Mouse (Mus musculus): ENCODE results near the gene Wdr93.

Wdr93 gene

GRCm38 (mm10) chr7:79803887-79804286 lies 60.9 kb downstream of the Wdr93 start:
- DNase-seq, result no peak

GRCm38 (mm10) chr7:79808561-79808960 lies 65.6 kb downstream of the Wdr93 start:
- no peak for DNase-seq

GRCm38 (mm10) chr7:79810611-79811506 lies 67.9 kb downstream of the Wdr93 start, which contains the start of gene Mesp2:
Mesp2 (plus strand) TSS chr7:79810727.
- DNase-seq, result peak; percentile 20 to 42

GRCm38 (mm10) chr7:79813409-79813808 lies 70.4 kb downstream of the Wdr93 start:
- no peak for DNase-seq

- DNase-seq, result no peak
Measured at GRCm38 (mm10) chr7:79818321-79818720, 75.4 kb downstream of the Wdr93 start.

- DNase-seq, result no peak
Measured at GRCm38 (mm10) chr7:79819515-79819914, 76.6 kb downstream of the Wdr93 start.

- DNase-seq, result no peak
Measured at GRCm38 (mm10) chr7:79819996-79820395, 77.0 kb downstream of the Wdr93 start.

GRCm38 (mm10) chr7:79822092-79822695 lies 79.2 kb downstream of the Wdr93 start:
- no peak for DNase-seq

- no peak for DNase-seq
Measured at GRCm38 (mm10) chr7:79828341-79828740, 85.4 kb downstream of the Wdr93 start.

GRCm38 (mm10) chr7:79831145-79831544 lies 88.2 kb downstream of the Wdr93 start:
- no peak for DNase-seq

GRCm38 (mm10) chr7:79831585-79831984 lies 88.6 kb downstream of the Wdr93 start:
- no peak for DNase-seq

GRCm38 (mm10) chr7:79832980-79833379 lies 90.0 kb downstream of the Wdr93 start:
- no peak for DNase-seq

- DNase-seq, result no peak
Measured at GRCm38 (mm10) chr7:79835196-79835595, 92.2 kb downstream of the Wdr93 start.
